Mouse (Mus musculus) ES-E14 (cell line): ENCODE results near the gene Usp34. TPM values are rescaled to one million over a fixed set of nuclear protein-coding genes. Genes with fewer than 3 reads are reported as not detected.
"Not testable (repeated sequence)": the region's sequence is repeated elsewhere in the genome, so short reads cannot be mapped to it uniquely, and the experiment has no call there.

Experiments used
- DNase-seq: peaks from one replicate; pipeline ENCODE4 v3.0.0-alpha.2; 2013; ENCODE audit warnings: low read depth, low spot score
- H3K27ac ChIP-seq: 2 replicates; pipeline ENCODE4 v1.5.1; 2012; ENCODE audit warnings: low read depth, mild to moderate bottlenecking, low read length, moderate library complexity, mixed read lengths; ENCODE audit not compliant: poor library complexity, insufficient read depth, severe bottlenecking
- H3K36me3 ChIP-seq: 2 replicates; pipeline ENCODE4 v1.6.1; 2012; ENCODE audit warnings: mild to moderate bottlenecking, low read length, moderate library complexity, mixed read lengths; ENCODE audit not compliant: control insufficient read depth, poor library complexity, insufficient read depth, severe bottlenecking
- H3K4me1 ChIP-seq, 2 experiments: fragments of 150-350 bp in 1 of 2; sonication (generic) in 1 of 2; 2 replicates each; pipeline ENCODE4 v1.6.1; 2012; ENCODE audit warnings: low read length in 2 of 2, mild to moderate bottlenecking in 1 of 2, mixed read lengths in 1 of 2; ENCODE audit not compliant: control insufficient read depth in 2 of 2, insufficient read depth in 2 of 2, poor library complexity in 1 of 2
- H3K4me3 ChIP-seq, 2 experiments: fragments of 150-350 bp in 1 of 2; sonication (generic) in 1 of 2; 2 replicates each; pipeline ENCODE4 v1.5.1; 2012; ENCODE audit warnings: low read length in 2 of 2, low read depth in 1 of 2, mild to moderate bottlenecking in 1 of 2, mixed read lengths in 1 of 2; ENCODE audit not compliant: insufficient read depth in 1 of 2, poor library complexity in 1 of 2, severe bottlenecking in 1 of 2
- H3K9ac ChIP-seq: 2 replicates; pipeline ENCODE4 v1.6.1; 2012; ENCODE audit warnings: low read depth, mild to moderate bottlenecking, low read length, mixed read lengths; ENCODE audit not compliant: poor library complexity, insufficient read depth, severe bottlenecking
- H3K9me3 ChIP-seq: fragments of 150-350 bp; sonication (generic); 2 replicates; pipeline ENCODE4 v1.6.1; 2012; ENCODE audit warnings: low read depth, mild to moderate bottlenecking, low read length; ENCODE audit not compliant: control insufficient read depth, insufficient read depth
- CHD2 ChIP-seq: IDR thresholded peaks from 2 replicates; pipeline ENCODE4 v1.6.1; 2014; ENCODE audit warnings: mild to moderate bottlenecking, low read depth, low read length, inconsistent platforms
- HCFC1 ChIP-seq: IDR thresholded peaks from 2 replicates; pipeline ENCODE4 v1.6.1; 2012; ENCODE audit warnings: low read length, inconsistent platforms, borderline replicate concordance; ENCODE audit not compliant: insufficient read depth
- MAFK ChIP-seq: IDR thresholded peaks from 2 replicates; pipeline ENCODE4 v1.6.1; 2014; ENCODE audit warnings: mild to moderate bottlenecking, low read depth, low read length, inconsistent platforms; ENCODE audit not compliant: insufficient read depth
- ZC3H11A ChIP-seq: IDR thresholded peaks from 2 replicates; pipeline ENCODE4 v1.6.1; 2012; ENCODE audit warnings: low read depth, mild to moderate bottlenecking, inconsistent platforms, low read length, borderline replicate concordance
- ZNF384 ChIP-seq: IDR thresholded peaks from 2 replicates; pipeline ENCODE4 v1.6.1; 2012; ENCODE audit warnings: low read depth, low read length, inconsistent platforms
- in situ Hi-C, 2 experiments: fragments of 600-800 bp; cut with MboI; formaldehyde crosslinking; loops; one replicate each; pipeline ENCODE4 v1.15.1; 2025; ENCODE audit warnings: low sequenced_read_pairs in 2 of 2, inconsistent platforms in 1 of 2; ENCODE audit not compliant: unreplicated experiment in 2 of 2
- total RNA-seq: library from RNA; depleted of rRNA; stranded (reverse); fragments of 300-350 nt; gene quantifications from 2 replicates; pipeline ENCODE4 v1.2.3, GENCODE M21; 2012

Gene Usp34
- total RNA-seq, 1 experiment = 70.0 TPM

GRCm38 (mm10) chr11:23497335-23497717 is 190.6 kb downstream of the Usp34 start:
- TF ChIP-seq ZC3H11A (no peak), CHD2 (no peak), MAFK (no peak), ZNF384 (no peak)
- Histone ChIP-seq H3K36me3 (peaks cover 10% of the 10 kb centered on the region), H3K9ac (peak overlapping the region; percentile 86), H3K9me3 (no peaks in the 10 kb centered on the region), H3K4me1 (peaks cover 0 to 10% of the 10 kb centered on the region in 2 experiments; a peak in 2 of 4 replicates), H3K27ac (peak overlapping the region; percentile 40; the same call in 1 of the 2 replicates), H3K4me3 (peak overlapping the region; percentile 83 to 96)
- in situ Hi-C loops = no loop called here
- DNase-seq = no peak

GRCm38 (mm10) chr11:23497718-23498509 is 191.2 kb downstream of the Usp34 start, which contains the start of gene Ahsa2:
Gene Ahsa2 (minus strand): TSS chr11:23498030.
- H3K27ac ChIP-seq = peak within 1 kb of the TSS; percentile 40; the same call in 1 of the 2 replicates
- H3K9ac ChIP-seq = peak within 1 kb of the TSS; percentile 86
- peaks cover 0 to 10% of the 10 kb centered on the region in 2 experiments; a peak in 2 of 4 replicates for H3K4me1 ChIP-seq
- in situ Hi-C loops = no loop called here
- H3K4me3 ChIP-seq = peak within 1 kb of the TSS; percentile 83 to 96
- H3K36me3 ChIP-seq = peaks cover 9% of the 10 kb centered on the region
- TF ChIP-seq CHD2 = no peak
- TF ChIP-seq MAFK = no peak
- no peak for TF ChIP-seq HCFC1
- TF ChIP-seq ZNF384 = peak; percentile 71
- no peaks in the 10 kb centered on the region for H3K9me3 ChIP-seq
- peak; percentile 95 for DNase-seq

- peaks cover 0 to 10% of the 10 kb centered on the region in 2 experiments; a peak in 2 of 4 replicates for H3K4me1 ChIP-seq
- peaks cover 7% of the 10 kb centered on the region; the same call in 1 of the 2 replicates for H3K36me3 ChIP-seq
- H3K27ac ChIP-seq = no peak overlapping the region
- in situ Hi-C loops = no loop called here
- TF ChIP-seq MAFK (no peak), HCFC1 (no peak), CHD2 (no peak), ZC3H11A (no peak), ZNF384 (no peak)
- no peaks in the 10 kb centered on the region for H3K9me3 ChIP-seq
- peak overlapping the region in 1 of 2 experiments; percentile 89; a peak in 2 of 4 replicates for H3K4me3 ChIP-seq
- no peak for DNase-seq
- H3K9ac ChIP-seq = no peak overlapping the region
Observed at GRCm38 (mm10) chr11:23498609-23499008, 191.9 kb downstream of the Usp34 start.

GRCm38 (mm10) chr11:23504801-23505200 is 198.1 kb downstream of the Usp34 start:
- in situ Hi-C loops = not testable (repeated sequence)

GRCm38 (mm10) chr11:23514785-23515184 is 208.1 kb downstream of the Usp34 start:
- H3K9ac ChIP-seq, H3K36me3 ChIP-seq, H3K4me3 ChIP-seq, H3K27ac ChIP-seq, H3K9me3 ChIP-seq, in situ Hi-C loops, DNase-seq: not testable (repeated sequence)
- H3K4me1 ChIP-seq = peaks cover 0 to 13% of the 10 kb centered on the region in 2 experiments; a peak in 2 of 4 replicates

More at GRCm38 (mm10) chr11:23504801-23505200, 198.1 kb downstream of the Usp34 start:
- peak overlapping the region; percentile 82 for H3K27ac ChIP-seq
- H3K4me3 ChIP-seq, H3K9ac ChIP-seq, H3K4me1 ChIP-seq, H3K9me3 ChIP-seq, H3K36me3 ChIP-seq, DNase-seq: not testable (repeated sequence)
